Mouse (Mus musculus) thymus, adult 2 months (tissue): ENCODE results near the gene Hadha.

Source experiments
- CTCF ChIP-seq: fragments of 200-500 bp; IDR thresholded peaks from 2 replicates; pipeline ENCODE4 v1.5.1; 2012; ENCODE audit warnings: mild to moderate bottlenecking, control low read depth, low read length, moderate library complexity, borderline replicate concordance; ENCODE audit not compliant: control insufficient read depth, poor library complexity, insufficient read depth; ENCODE audit errors: extremely low read depth
- POLR2A ChIP-seq: fragments of 200-500 bp; IDR thresholded peaks from 2 replicates; pipeline ENCODE4 v1.6.1; 2012; ENCODE audit warnings: mild to moderate bottlenecking, low read length, control low read depth, moderate library complexity; ENCODE audit not compliant: control insufficient read depth, poor library complexity, insufficient read depth; ENCODE audit errors: extremely low read depth

DNA sequence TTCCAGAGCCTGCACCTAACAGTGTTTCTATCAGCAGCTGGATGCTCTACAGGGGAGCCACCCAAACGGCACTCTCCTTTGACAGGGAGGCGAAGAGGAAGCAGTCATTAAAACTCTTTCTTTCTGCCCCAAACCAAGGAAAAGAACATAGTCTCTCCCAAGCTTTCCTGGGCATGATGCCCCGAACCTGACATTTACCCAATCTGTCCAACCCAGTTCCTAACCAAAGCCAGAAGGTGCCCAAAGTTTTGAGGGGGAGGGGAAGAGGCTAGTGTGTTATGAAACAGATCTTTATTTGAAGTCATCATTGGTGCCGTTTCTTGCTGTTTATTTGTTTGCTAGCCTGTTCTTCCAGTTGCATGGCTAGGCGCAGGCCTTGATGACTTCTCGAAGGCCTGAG is 59.2 kb downstream of the Hadha start:
- TF ChIP-seq CTCF (no peak), POLR2A (no peak)
